Mouse (Mus musculus): ENCODE measurements at regions not wholly inside any gene's neighbourhood (a gene's known extent, or its start where the extent isn't known, plus 50 kb on each side); places are given as distances from the start of the nearest gene placed in this dataset.

GRCm38 (mm10) chr16:49965528-49966250, 165.4 kb downstream of the Cd47 start:
- Histone ChIP-seq H3K9ac (ENCODE audit: low read depth, low read length) (0 out of 2 replicates have a peak overlapping the region, but pooled peaks have one; percentile 16), H3K4me3 (ENCODE audit: low read length) (no peak overlapping the region), H3K4me2 (ENCODE audit: low read depth, low read length) (0 out of 2 replicates have a peak overlapping the region, but pooled peaks have one; percentile 10), H3K9me3 (ENCODE audit: control insufficient read depth, low read length) (no peaks in the 10 kb centered on the region), H3K4me1 (ENCODE audit: control insufficient read depth, insufficient read depth, low read length) (peaks cover 47% of the 10 kb centered on the region), H3K27me3 (replicated peaks; ENCODE audit: control insufficient read depth, insufficient read depth, low read length) (no peaks in the 10 kb centered on the region), H3K27ac (ENCODE audit: low read length) (peak overlapping the region; percentile 83), H3K36me3 (ENCODE audit: control insufficient read depth, insufficient read depth, low read length) (no peaks in the 10 kb centered on the region)
- ATAC-seq: peak; percentile 37
- WGBS: 20% methylated on average over 7 of the region's 7 CpGs

- no peak overlapping the region for H3K4me2 ChIP-seq (ENCODE audit: low read depth, low read length)
- H3K4me1 ChIP-seq (ENCODE audit: control insufficient read depth, insufficient read depth, low read length): peaks cover 47% of the 10 kb centered on the region
- peak overlapping the region; percentile 83 for H3K27ac ChIP-seq (ENCODE audit: low read length)
- H3K4me3 ChIP-seq (ENCODE audit: low read length): no peak overlapping the region
- no peak overlapping the region for H3K9ac ChIP-seq (ENCODE audit: low read depth, low read length)
- no peaks in the 10 kb centered on the region for H3K36me3 ChIP-seq (ENCODE audit: control insufficient read depth, insufficient read depth, low read length)
- ATAC-seq: peak; percentile 34; the same call in 1 of the 2 replicates
- 43% methylated on average over 2 of the region's 2 CpGs for WGBS
- no peaks in the 10 kb centered on the region for H3K27me3 ChIP-seq (replicated peaks; ENCODE audit: control insufficient read depth, insufficient read depth, low read length)
- H3K9me3 ChIP-seq (ENCODE audit: control insufficient read depth, low read length): no peaks in the 10 kb centered on the region
These were observed 165.9 kb downstream of the Cd47 start for GRCm38 (mm10) chr16:49966251-49966588.

- no peak overlapping the region for H3K9ac ChIP-seq (ENCODE audit: low read depth, low read length)
These were observed 166.8 kb downstream of the Cd47 start for GRCm38 (mm10) chr16:49967110-49967509.

GRCm38 (mm10) chr16:49968291-49968870, 168.0 kb downstream of the Cd47 start:
- H3K36me3 ChIP-seq (ENCODE audit: control insufficient read depth, insufficient read depth, low read length): no peaks in the 10 kb centered on the region
- H3K4me1 ChIP-seq (ENCODE audit: control insufficient read depth, insufficient read depth, low read length): peaks cover 43% of the 10 kb centered on the region
- no peak for ATAC-seq
- H3K4me3 ChIP-seq (ENCODE audit: low read length): no peak overlapping the region
- no peaks in the 10 kb centered on the region for H3K27me3 ChIP-seq (replicated peaks; ENCODE audit: control insufficient read depth, insufficient read depth, low read length)
- H3K27ac ChIP-seq (ENCODE audit: low read length): no peak overlapping the region
- H3K9ac ChIP-seq (ENCODE audit: low read depth, low read length): no peak overlapping the region
- H3K4me2 ChIP-seq (ENCODE audit: low read depth, low read length): no peak overlapping the region
- H3K9me3 ChIP-seq (ENCODE audit: control insufficient read depth, low read length): no peaks in the 10 kb centered on the region
- 66% methylated on average over 4 of the region's 4 CpGs for WGBS

More at GRCm38 (mm10) chr16:49967110-49967509, 166.8 kb downstream of the Cd47 start:
- Histone ChIP-seq H3K4me1 (ENCODE audit: control insufficient read depth, insufficient read depth, low read length) (peaks cover 43% of the 10 kb centered on the region), H3K4me2 (ENCODE audit: low read depth, low read length) (no peak overlapping the region), H3K9me3 (ENCODE audit: control insufficient read depth, low read length) (no peaks in the 10 kb centered on the region), H3K27ac (ENCODE audit: low read length) (no peak overlapping the region), H3K27me3 (replicated peaks; ENCODE audit: control insufficient read depth, insufficient read depth, low read length) (no peaks in the 10 kb centered on the region), H3K4me3 (ENCODE audit: low read length) (no peak overlapping the region), H3K36me3 (ENCODE audit: control insufficient read depth, insufficient read depth, low read length) (no peaks in the 10 kb centered on the region)
- ATAC-seq: no peak
- 87% methylated on average over 7 of the region's 7 CpGs for WGBS

- WGBS: 95% methylated on average over 4 of the region's 4 CpGs
- no peak overlapping the region for H3K4me2 ChIP-seq (ENCODE audit: low read depth, low read length)
- no peaks in the 10 kb centered on the region for H3K9me3 ChIP-seq (ENCODE audit: control insufficient read depth, low read length)
- no peak overlapping the region for H3K4me3 ChIP-seq (ENCODE audit: low read length)
- no peaks in the 10 kb centered on the region for H3K36me3 ChIP-seq (ENCODE audit: control insufficient read depth, insufficient read depth, low read length)
- no peak overlapping the region for H3K9ac ChIP-seq (ENCODE audit: low read depth, low read length)
- H3K4me1 ChIP-seq (ENCODE audit: control insufficient read depth, insufficient read depth, low read length): peaks cover 38% of the 10 kb centered on the region
- H3K27ac ChIP-seq (ENCODE audit: low read length): no peak overlapping the region
- no peak for ATAC-seq
- no peaks in the 10 kb centered on the region for H3K27me3 ChIP-seq (replicated peaks; ENCODE audit: control insufficient read depth, insufficient read depth, low read length)
These were observed 168.7 kb downstream of the Cd47 start for GRCm38 (mm10) chr16:49969035-49969434.

GRCm38 (mm10) chr16:49969693-49970296, 169.5 kb downstream of the Cd47 start:
- Histone ChIP-seq H3K27ac (ENCODE audit: low read length) (peak overlapping the region; percentile 2; the same call in 1 of the 2 replicates), H3K36me3 (ENCODE audit: control insufficient read depth, insufficient read depth, low read length) (no peaks in the 10 kb centered on the region), H3K27me3 (replicated peaks; ENCODE audit: control insufficient read depth, insufficient read depth, low read length) (no peaks in the 10 kb centered on the region), H3K4me3 (ENCODE audit: low read length) (no peak overlapping the region), H3K4me2 (ENCODE audit: low read depth, low read length) (no peak overlapping the region), H3K9me3 (ENCODE audit: control insufficient read depth, low read length) (no peaks in the 10 kb centered on the region), H3K9ac (ENCODE audit: low read depth, low read length) (no peak overlapping the region), H3K4me1 (ENCODE audit: control insufficient read depth, insufficient read depth, low read length) (peaks cover 33% of the 10 kb centered on the region)
- 91% methylated on average over 2 of the region's 2 CpGs for WGBS
- ATAC-seq: peak; percentile 56

GRCm38 (mm10) chr16:49970297-49970804, 170.0 kb downstream of the Cd47 start:
- 69% methylated on average over 2 of the region's 2 CpGs for WGBS
- Histone ChIP-seq H3K4me2 (ENCODE audit: low read depth, low read length) (no peak overlapping the region), H3K9me3 (ENCODE audit: control insufficient read depth, low read length) (no peaks in the 10 kb centered on the region), H3K36me3 (ENCODE audit: control insufficient read depth, insufficient read depth, low read length) (no peaks in the 10 kb centered on the region), H3K27me3 (replicated peaks; ENCODE audit: control insufficient read depth, insufficient read depth, low read length) (no peaks in the 10 kb centered on the region), H3K9ac (ENCODE audit: low read depth, low read length) (no peak overlapping the region), H3K4me3 (ENCODE audit: low read length) (no peak overlapping the region), H3K4me1 (ENCODE audit: control insufficient read depth, insufficient read depth, low read length) (peaks cover 29% of the 10 kb centered on the region), H3K27ac (ENCODE audit: low read length) (peak overlapping the region; percentile 2; the same call in 1 of the 2 replicates)
- ATAC-seq: peak; percentile 45

GRCm38 (mm10) chr16:49971141-49971555, 170.8 kb downstream of the Cd47 start:
- H3K27ac ChIP-seq (ENCODE audit: low read length): no peak overlapping the region
- H3K9me3 ChIP-seq (ENCODE audit: control insufficient read depth, low read length): no peaks in the 10 kb centered on the region
- no peaks in the 10 kb centered on the region for H3K36me3 ChIP-seq (ENCODE audit: control insufficient read depth, insufficient read depth, low read length)
- H3K4me1 ChIP-seq (ENCODE audit: control insufficient read depth, insufficient read depth, low read length): peaks cover 21% of the 10 kb centered on the region
- H3K4me2 ChIP-seq (ENCODE audit: low read depth, low read length): no peak overlapping the region
- H3K27me3 ChIP-seq (replicated peaks; ENCODE audit: control insufficient read depth, insufficient read depth, low read length): no peaks in the 10 kb centered on the region
- H3K9ac ChIP-seq (ENCODE audit: low read depth, low read length): no peak overlapping the region
- no peak for ATAC-seq
- no peak overlapping the region for H3K4me3 ChIP-seq (ENCODE audit: low read length)
- 91% methylated on average over 3 of the region's 3 CpGs for WGBS

- Histone ChIP-seq H3K9me3 (ENCODE audit: control insufficient read depth, low read length) (no peaks in the 10 kb centered on the region), H3K4me2 (ENCODE audit: low read depth, low read length) (no peak overlapping the region), H3K4me1 (ENCODE audit: control insufficient read depth, insufficient read depth, low read length) (no peaks in the 10 kb centered on the region), H3K36me3 (ENCODE audit: control insufficient read depth, insufficient read depth, low read length) (no peaks in the 10 kb centered on the region), H3K9ac (ENCODE audit: low read depth, low read length) (no peak overlapping the region), H3K27me3 (replicated peaks; ENCODE audit: control insufficient read depth, insufficient read depth, low read length) (no peaks in the 10 kb centered on the region), H3K27ac (ENCODE audit: low read length) (no peak overlapping the region), H3K4me3 (ENCODE audit: low read length) (no peak overlapping the region)
- ATAC-seq: no peak
- 78% methylated on average over 2 of the region's 2 CpGs for WGBS
These were observed 176.9 kb downstream of the Cd47 start for GRCm38 (mm10) chr16:49977276-49977675.

Measured in intestine, embryonic 16.5 days (tissue).